8 mouse cellular contexts compared by ENCODE assay signal in genomic region chr2:30048699-30049388, GRCm38 (mm10). TPM values are rescaled to one million over a fixed set of nuclear protein-coding genes. Genes with fewer than 3 reads are reported as not detected.
DNase-seq lines count a peak whose midpoint lies in the region; ATAC-seq and TF ChIP-seq lines count a peak whose summit lies in the region.

Wdr34 (minus strand) TSS chr2:30048881.

- no peak for TF ChIP-seq RAD21 in CH12.LX (IDR thresholded peaks at IDR 0.05; ENCODE audit: low read depth, low read length)

- H3K9me3 ChIP-seq in CH12.LX (replicated peaks; ENCODE audit: low read length): no peaks in the 10 kb centered on the region
- no peaks in the 10 kb centered on the region for H3K9me3 ChIP-seq in forebrain, embryonic 12.5 days
- no peaks in the 10 kb centered on the region for H3K9me3 ChIP-seq in heart, postnatal 0 days (replicated peaks; ENCODE audit: control insufficient read depth, low read length)
- H3K9me3 ChIP-seq in liver, postnatal 0 days (ENCODE audit: low read length): no peaks in the 10 kb centered on the region
- H3K9me3 ChIP-seq in neural tube, embryonic 14.5 days (ENCODE audit: control insufficient read depth, low read length): no peaks in the 10 kb centered on the region

- peak within 1 kb of the TSS; percentile 62 to 98 (median 70) for H3K4me3 ChIP-seq in CH12.LX (replicated peaks in 1 of 3; ENCODE audit: low read depth in 2 of 3, low read length in 2 of 3, poor library complexity in 1 of 3)
- H3K4me3 ChIP-seq in forebrain, embryonic 12.5 days (replicated peaks): peak within 1 kb of the TSS; percentile 56
- H3K4me3 ChIP-seq in heart, postnatal 0 days (ENCODE audit: low read depth, low read length): peak within 1 kb of the TSS; percentile 52
- peak within 1 kb of the TSS; percentile 78 for H3K4me3 ChIP-seq in liver, postnatal 0 days (ENCODE audit: low read depth, low read length)
- peak within 1 kb of the TSS; percentile 60 for H3K4me3 ChIP-seq in neural tube, embryonic 14.5 days (ENCODE audit: low read depth, low read length)

- peaks cover 0 to 24% of the 10 kb centered on the region in 2 experiments for H3K36me3 ChIP-seq in CH12.LX (replicated peaks in 1 of 2; ENCODE audit: control insufficient read depth in 1 of 2, insufficient read depth in 1 of 2, low read length in 1 of 2)
- peaks cover 8% of the 10 kb centered on the region for H3K36me3 ChIP-seq in forebrain, embryonic 12.5 days (replicated peaks)
- no peaks in the 10 kb centered on the region for H3K36me3 ChIP-seq in heart, postnatal 0 days (replicated peaks; ENCODE audit: control insufficient read depth, insufficient read depth, low read length)
- no peaks in the 10 kb centered on the region for H3K36me3 ChIP-seq in liver, postnatal 0 days (replicated peaks; ENCODE audit: insufficient read depth, low read length)
- H3K36me3 ChIP-seq in neural tube, embryonic 14.5 days (ENCODE audit: control insufficient read depth, insufficient read depth, low read length): no peaks in the 10 kb centered on the region

- in situ Hi-C loops in CH12.LX (cut with MboI; ENCODE audit: low pct_ligation_motif_present, low pct_unique_long_range_greater_than_20kb, low sequenced_read_pairs): loop anchor here (10.0 kb wide), 1 partner anchor 116 kb away; no protein-coding TSS in a partner anchor

- peak within 1 kb of the TSS; percentile 92 for H3K9ac ChIP-seq in CH12.LX (ENCODE audit: insufficient read depth, low read depth)
- H3K9ac ChIP-seq in forebrain, embryonic 12.5 days: peak within 1 kb of the TSS; percentile 68
- peak within 1 kb of the TSS; percentile 69 for H3K9ac ChIP-seq in heart, postnatal 0 days (replicated peaks; ENCODE audit: low read depth, low read length)
- peak within 1 kb of the TSS; percentile 72 for H3K9ac ChIP-seq in liver, postnatal 0 days (replicated peaks)
- peak within 1 kb of the TSS; percentile 57 for H3K9ac ChIP-seq in neural tube, embryonic 14.5 days (replicated peaks; ENCODE audit: low read depth, low read length)

- TF ChIP-seq POLR2A in CH12.LX (IDR thresholded peaks at IDR 0.05; ENCODE audit: low read depth, low read length): peak; percentile 80

- TF ChIP-seq EP300 in CH12.LX (IDR thresholded peaks at IDR 0.05; ENCODE audit: low read length): no peak
- TF ChIP-seq EP300 in heart, postnatal 0 days (IDR thresholded peaks at IDR 0.05; ENCODE audit: low read depth): no peak
- peak; percentile 64 for TF ChIP-seq EP300 in liver, postnatal 0 days (IDR thresholded peaks at IDR 0.05; ENCODE audit: low read depth)

- H3K4me1 ChIP-seq in CH12.LX (ENCODE audit: control insufficient read depth in 1 of 2, insufficient read depth in 2 of 2): peaks cover 7 to 20% of the 10 kb centered on the region in 2 experiments
- H3K4me1 ChIP-seq in forebrain, embryonic 12.5 days: peaks cover 11% of the 10 kb centered on the region; the same call in 1 of the 2 replicates
- H3K4me1 ChIP-seq in heart, postnatal 0 days (ENCODE audit: control insufficient read depth, insufficient read depth): 0 out of 2 replicates have a peak, but pooled peaks cover 5% of the 10 kb centered on the region
- H3K4me1 ChIP-seq in liver, postnatal 0 days (ENCODE audit: insufficient read depth): peaks cover 9% of the 10 kb centered on the region
- no peaks in the 10 kb centered on the region for H3K4me1 ChIP-seq in neural tube, embryonic 14.5 days (ENCODE audit: control insufficient read depth, insufficient read depth, low read length)

- WGBS in forebrain, embryonic 12.5 days: 1% methylated on average over 54 of the region's 54 CpGs
- under 1% methylated on average over 54 of the region's 54 CpGs for WGBS in heart, postnatal 0 days
- WGBS in large intestine, adult 2 months: under 1% methylated on average over 54 of the region's 54 CpGs
- WGBS in liver, postnatal 0 days (ENCODE audit: insufficient replicate concordance): 1% methylated on average over 51 of the region's 54 CpGs
- under 1% methylated on average over 48 of the region's 54 CpGs for WGBS in neural tube, embryonic 14.5 days

- peak; percentile 96 for DNase-seq in CH12.LX (ENCODE audit: extremely low read depth)
- DNase-seq in c-Kit-positive CD71-positive TER-119-negative erythroid progenitor cells, embryonic 14.5 days (ENCODE audit: low read depth): peak; percentile 95
- peak; percentile 94 for DNase-seq in heart, postnatal 0 days (ENCODE audit: low spot score)
- peak; percentile 88 for DNase-seq in large intestine, adult 2 months (ENCODE audit: low read depth, low spot score)
- DNase-seq in liver, postnatal 0 days: peak; percentile 98
- peak; percentile 99 for DNase-seq in testis, postnatal 10 days (ENCODE audit: low spot score)

- peak within 1 kb of the TSS; percentile 65 for H3K27ac ChIP-seq in CH12.LX (ENCODE audit: insufficient read depth, low read depth)
- H3K27ac ChIP-seq in forebrain, embryonic 12.5 days: peak within 1 kb of the TSS; percentile 88
- H3K27ac ChIP-seq in heart, postnatal 0 days (ENCODE audit: low read depth): peak within 1 kb of the TSS; percentile 93
- peak within 1 kb of the TSS; percentile 92 for H3K27ac ChIP-seq in liver, postnatal 0 days (ENCODE audit: low read depth)
- peak within 1 kb of the TSS; percentile 92 for H3K27ac ChIP-seq in neural tube, embryonic 14.5 days (ENCODE audit: low read depth, low read length)

- no peak for TF ChIP-seq CTCF in CH12.LX (conservative IDR thresholded peaks at IDR 0.05 in 1 of 2, IDR thresholded peaks at IDR 0.05 in 1 of 2; ENCODE audit: low read depth in 2 of 2, low read length in 2 of 2)
- no peak for TF ChIP-seq CTCF in heart, postnatal 0 days (IDR thresholded peaks at IDR 0.05; ENCODE audit: low read depth)
- no peak for TF ChIP-seq CTCF in liver, postnatal 0 days (IDR thresholded peaks at IDR 0.05; ENCODE audit: low read depth)

- H3K4me2 ChIP-seq in CH12.LX (ENCODE audit: insufficient read depth, low read depth, poor library complexity, severe bottlenecking): peak within 1 kb of the TSS; percentile 41
- H3K4me2 ChIP-seq in forebrain, embryonic 12.5 days: peak within 1 kb of the TSS; percentile 58
- H3K4me2 ChIP-seq in heart, postnatal 0 days (ENCODE audit: low read depth, low read length): peak within 1 kb of the TSS; percentile 68
- peak within 1 kb of the TSS; percentile 96 for H3K4me2 ChIP-seq in liver, postnatal 0 days (ENCODE audit: low read depth, low read length)
- H3K4me2 ChIP-seq in neural tube, embryonic 14.5 days (ENCODE audit: low read depth, low read length): peak within 1 kb of the TSS; percentile 55

- no peaks in the 10 kb centered on the region for H3K79me2 ChIP-seq in CH12.LX (replicated peaks; ENCODE audit: control insufficient read depth, extremely low read depth, insufficient read depth, poor library complexity, severe bottlenecking)

- H3K27me3 ChIP-seq in CH12.LX (replicated peaks): no peaks in the 10 kb centered on the region
- peaks cover 15% of the 10 kb centered on the region; the same call in 1 of the 2 replicates for H3K27me3 ChIP-seq in forebrain, embryonic 12.5 days
- H3K27me3 ChIP-seq in heart, postnatal 0 days (ENCODE audit: control insufficient read depth, insufficient read depth, low read length): no peaks in the 10 kb centered on the region
- H3K27me3 ChIP-seq in liver, postnatal 0 days (ENCODE audit: insufficient read depth, low read length): no peaks in the 10 kb centered on the region
- no peaks in the 10 kb centered on the region for H3K27me3 ChIP-seq in neural tube, embryonic 14.5 days (ENCODE audit: control insufficient read depth, insufficient read depth, low read length)

- ATAC-seq in forebrain, embryonic 12.5 days (ENCODE audit: low FRiP score): peak; percentile 97
- peak; percentile 98 for ATAC-seq in heart, postnatal 0 days (ENCODE audit: insufficient read depth, low read depth)
- peak; percentile 97 for ATAC-seq in liver, postnatal 0 days
- peak; percentile 95 for ATAC-seq in neural tube, embryonic 14.5 days (ENCODE audit: low read depth)

- dilution Hi-C loops in CH12.LX (cut with MboI; ENCODE audit: extremely low pct_ligation_motif_present, extremely low pct_unique_long_range_greater_than_20kb, low sequenced_read_pairs): no loop called here

TF ChIP-seq in CH12.LX, 34 proteins besides CTCF, POLR2A, EP300 and RAD21 (continues in another document):
- TF ChIP-seq JUND (conservative IDR thresholded peaks at IDR 0.05; ENCODE audit: low read depth, low read length) (no peak), UBTF (IDR thresholded peaks at IDR 0.05; ENCODE audit: low read depth, low read length) (no peak; the same call in 1 of the 2 replicates), ETS1 (conservative IDR thresholded peaks at IDR 0.05; ENCODE audit: low read depth, low read length) (no peak), NRF1 (IDR thresholded peaks at IDR 0.05; ENCODE audit: low read depth, low read length) (peak; percentile 92), HCFC1 (IDR thresholded peaks at IDR 0.05; ENCODE audit: low read depth, low read length) (peak; percentile 93), ZMIZ1 (IDR thresholded peaks at IDR 0.05; ENCODE audit: low read depth, low read length) (0 out of 2 replicates have a peak, but pooled peaks have one; percentile 71), RCOR1 (conservative IDR thresholded peaks at IDR 0.05; ENCODE audit: low read depth, low read length) (no peak; the same call in 1 of the 2 replicates), MXI1 (IDR thresholded peaks at IDR 0.05; ENCODE audit: low read depth, low read length) (peak; percentile 100), MYC (IDR thresholded peaks at IDR 0.05; ENCODE audit: low read depth, low read length) (no peak), MAFK (IDR thresholded peaks at IDR 0.05; ENCODE audit: insufficient replicate concordance, low read length) (no peak), USF2 (conservative IDR thresholded peaks at IDR 0.05; ENCODE audit: low read depth, low read length) (no peak), ZC3H11A (IDR thresholded peaks at IDR 0.05; ENCODE audit: low read depth, low read length) (no peak), CHD1 (IDR thresholded peaks at IDR 0.05; ENCODE audit: low read depth, low read length) (no peak), BHLHE40 (IDR thresholded peaks at IDR 0.05; ENCODE audit: low read depth, low read length) (no peak), JUN (IDR thresholded peaks at IDR 0.05; ENCODE audit: insufficient read depth, low read depth, low read length) (no peak), ZKSCAN1 (IDR thresholded peaks at IDR 0.05; ENCODE audit: borderline replicate concordance, low read depth, low read length) (no peak)

RNA-seq across cellular contexts. Expression of gene Wdr34, which starts in this region (rescaled TPM):
- 23.2 and 26.5 TPM in 2 replicates for total RNA-seq in CH12.LX (2012; rRNA removed)
- 21.4 and 24.7 TPM in 2 replicates for total RNA-seq in CH12.LX (2014; rRNA removed)
- polyA plus RNA-seq in CH12.LX (2012; ENCODE audit: insufficient read length, low read depth): 28.0 and 28.6 TPM in 2 replicates
- 42.3 and 42.5 TPM in 2 replicates for polyA plus RNA-seq in forebrain, embryonic 12.5 days (2016; fragmentation: Nextera tagmentation; extraction: Ambion mirVana)
- total RNA-seq in heart, postnatal 0 days (2014; rRNA removed; ENCODE audit: low replicate concordance): 26.2 and 30.1 TPM in 2 replicates
- polyA plus RNA-seq in heart, postnatal 0 days (2015; fragmentation: Nextera tagmentation; extraction: Ambion mirVana): 17.3 and 17.6 TPM in 2 replicates
- 10.9 and 11.2 TPM in 2 replicates for polyA plus RNA-seq in large intestine, adult 2 months (2012; rRNA removed)
- polyA plus RNA-seq in liver, postnatal 0 days (2015; fragmentation: Nextera tagmentation; extraction: Ambion mirVana): 5.8 and 6.6 TPM in 2 replicates
- 57.4 and 74.1 TPM in 2 replicates for polyA plus RNA-seq in neural tube, embryonic 14.5 days (2014; fragmentation: Nextera tagmentation; extraction: Ambion mirVana)

Comparison
In these comparisons a context has a peak if more than half of its experiments do, and no peak if none do; other contexts are left out.
1. Peak in every context shown above with its lines: DNase-seq, ATAC-seq, H3K4me3 ChIP-seq and H3K27ac ChIP-seq.
2. H3K4me2 ChIP-seq: peak in every context shown above with its lines; median percentile 96 in liver, postnatal 0 days; 68 in heart, postnatal 0 days; 58 in forebrain, embryonic 12.5 days; 55 in neural tube, embryonic 14.5 days; 41 in CH12.LX.